Mouse (Mus musculus) kidney, adult 2 months (tissue): ENCODE measurements around the gene Apold1. TPM values are rescaled to one million over a fixed set of nuclear protein-coding genes. Genes with fewer than 3 reads are reported as not detected.

Experiments
- DNase-seq: peaks from one replicate; pipeline ENCODE4 v3.0.0; 2021
- H3K27ac ChIP-seq: fragments of 200-500 bp; 2 replicates; pipeline ENCODE4 v1.5.1; 2012; ENCODE audit warnings: low read depth, low read length, control low read depth, inconsistent platforms; ENCODE audit not compliant: insufficient read depth
- H3K27me3 ChIP-seq: fragments of 200-500 bp; replicated peaks from 2 replicates; pipeline ENCODE4 v1.6.1; 2012; ENCODE audit warnings: mild to moderate bottlenecking, moderate library complexity, low read length, inconsistent platforms; ENCODE audit not compliant: control insufficient read depth, insufficient read depth
- H3K36me3 ChIP-seq: fragments of 200-500 bp; 2 replicates; pipeline ENCODE4 v1.6.1; 2012; ENCODE audit warnings: mild to moderate bottlenecking, moderate library complexity, low read length, inconsistent platforms; ENCODE audit not compliant: control insufficient read depth, insufficient read depth
- H3K4me1 ChIP-seq: fragments of 200-500 bp; 2 replicates; pipeline ENCODE4 v1.6.1; 2011; ENCODE audit warnings: low read length; ENCODE audit not compliant: control insufficient read depth, insufficient read depth
- H3K4me3 ChIP-seq: fragments of 200-500 bp; 2 replicates; pipeline ENCODE4 v1.5.1; 2011; ENCODE audit warnings: mild to moderate bottlenecking, low read depth, low read length, control low read depth; ENCODE audit not compliant: insufficient read depth
- CTCF ChIP-seq: fragments of 200-500 bp; conservative IDR thresholded peaks from 2 replicates; pipeline ENCODE4 v1.5.1; 2011; ENCODE audit warnings: low read depth, mild to moderate bottlenecking, control low read depth, low read length, moderate library complexity, mixed read lengths; ENCODE audit not compliant: insufficient read depth, insufficient read length
- POLR2A ChIP-seq: fragments of 200-500 bp; IDR thresholded peaks from one replicate; pipeline ENCODE4 v1.6.1; 2011; ENCODE audit warnings: low read depth, low read length, control low read depth
- WGBS: fragments of 180-500 bp; shearing (Covaris S2); methylation state at CpG from one replicate; pipeline ENCODE4 v1.1.7; 2018; 5-methylcytosine and 5-hydroxymethylcytosine counted together
- polyA plus RNA-seq: library from polyadenylated mRNA; depleted of rRNA; stranded (reverse); fragments of >200 nt; gene quantifications from 2 replicates; pipeline ENCODE4 v1.2.3, GENCODE M21; 2012

Apold1 gene
- polyA plus RNA-seq, 1 experiment: 0.72 TPM

DNA sequence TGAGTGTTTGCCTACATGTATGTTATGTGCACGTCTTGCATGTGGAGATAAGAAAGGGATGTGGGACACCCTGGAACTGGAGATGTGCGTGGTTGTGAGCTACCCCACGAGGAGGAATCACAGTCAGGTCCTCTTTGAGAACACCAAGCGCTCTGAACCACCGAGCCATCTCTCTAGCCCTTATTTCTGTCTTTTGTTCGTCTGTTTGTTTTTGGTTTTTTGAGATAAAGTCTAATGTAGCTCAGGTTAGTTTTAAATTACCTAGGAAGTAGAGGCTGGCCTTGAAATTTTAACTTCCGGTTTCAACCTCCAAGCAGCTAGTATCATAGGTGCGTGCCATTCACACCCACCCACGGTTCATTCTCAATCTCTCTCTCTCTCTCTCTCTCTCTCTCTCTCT is 34.7 kb upstream of the Apold1 start:
- Histone ChIP-seq H3K4me3 (no peak overlapping the region), H3K4me1 (no peaks in the 10 kb centered on the region; the same call in 1 of the 2 replicates), H3K27ac (no peak overlapping the region), H3K27me3 (no peaks in the 10 kb centered on the region), H3K36me3 (no peaks in the 10 kb centered on the region)
- WGBS: 65% methylated on average over 9 of the region's 9 CpGs
- TF ChIP-seq POLR2A (no peak), CTCF (no peak)
- DNase-seq: no peak

DNA sequence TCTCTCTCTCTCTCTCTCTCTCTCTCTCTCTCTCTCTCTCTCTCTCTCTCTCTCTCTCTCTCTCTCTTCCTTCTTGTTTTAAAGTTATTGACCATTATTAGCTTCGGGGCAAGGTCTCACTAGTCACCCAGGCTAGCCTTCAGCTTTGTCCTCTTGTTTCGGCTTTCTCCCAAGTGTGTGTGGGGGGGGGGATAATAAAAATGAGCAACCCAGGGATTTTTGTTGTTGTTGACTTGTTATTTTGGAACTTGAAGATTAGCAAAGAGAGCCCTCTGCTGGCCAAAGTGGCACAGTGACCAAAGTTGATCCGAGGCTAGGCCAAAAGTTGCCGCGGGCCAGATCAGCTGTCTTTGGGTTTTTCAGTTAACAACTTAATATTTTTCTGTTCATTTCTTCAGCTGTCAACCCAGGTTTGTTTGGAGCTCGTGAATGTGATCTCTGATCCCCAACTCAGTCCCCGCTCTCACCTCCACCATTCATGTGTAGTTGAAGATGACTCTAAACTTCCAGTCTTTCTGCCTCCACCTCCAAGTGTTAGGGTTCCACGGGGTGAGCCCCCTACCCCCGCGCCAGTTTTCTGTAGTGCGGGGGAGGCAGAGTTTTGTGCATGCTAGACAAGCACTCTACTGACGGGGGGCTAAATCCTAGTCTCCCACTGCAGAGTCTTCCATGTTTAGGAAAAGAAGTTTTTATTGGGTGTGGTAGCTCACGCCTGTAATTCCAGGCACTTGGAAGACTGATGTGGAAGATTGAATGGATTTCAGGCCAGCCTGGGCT is 34.0 kb upstream of the Apold1 start:
- 36% methylated on average over 13 of the region's 13 CpGs for WGBS
- DNase-seq: peak; percentile 86
- H3K4me1 ChIP-seq: no peaks in the 10 kb centered on the region; the same call in 1 of the 2 replicates
- H3K27me3 ChIP-seq: no peaks in the 10 kb centered on the region
- H3K27ac ChIP-seq: no peak overlapping the region
- H3K4me3 ChIP-seq: peak overlapping the region; percentile 35; the same call in 1 of the 2 replicates
- no peaks in the 10 kb centered on the region for H3K36me3 ChIP-seq
- TF ChIP-seq POLR2A (no peak), CTCF (peak; percentile 73)

DNA sequence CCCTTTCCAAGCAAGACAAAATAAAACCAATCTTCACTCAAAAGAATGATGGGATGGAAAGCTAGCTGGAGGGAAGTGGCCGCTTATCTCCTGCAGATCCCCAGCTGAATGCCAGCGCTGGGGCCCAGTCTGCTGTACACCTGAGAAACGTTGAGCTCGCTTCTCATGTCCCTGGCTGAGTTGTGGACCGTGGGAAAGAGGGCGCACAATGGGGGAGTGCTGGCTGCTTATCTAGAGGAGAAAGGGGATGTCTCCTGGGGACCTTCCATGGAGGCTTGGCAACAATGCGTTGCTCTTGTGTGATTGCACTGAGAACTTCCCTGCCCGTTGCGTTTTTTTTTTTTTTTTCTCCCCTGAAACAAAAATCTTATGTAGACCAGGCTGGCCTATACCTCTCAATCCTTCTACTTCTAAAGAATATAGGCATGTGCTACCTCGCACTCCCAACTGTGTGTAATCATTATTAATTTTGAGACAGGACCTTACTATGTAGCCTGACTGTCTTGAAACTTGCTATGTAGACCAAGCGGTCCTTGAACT is 32.9 kb upstream of the Apold1 start:
- H3K4me3 ChIP-seq: no peak overlapping the region
- TF ChIP-seq CTCF (no peak), POLR2A (no peak)
- no peaks in the 10 kb centered on the region for H3K36me3 ChIP-seq
- no peaks in the 10 kb centered on the region for H3K27me3 ChIP-seq
- no peak for DNase-seq
- no peak overlapping the region for H3K27ac ChIP-seq
- no peaks in the 10 kb centered on the region; the same call in 1 of the 2 replicates for H3K4me1 ChIP-seq
- WGBS: 87% methylated on average over 11 of the region's 11 CpGs

DNA sequence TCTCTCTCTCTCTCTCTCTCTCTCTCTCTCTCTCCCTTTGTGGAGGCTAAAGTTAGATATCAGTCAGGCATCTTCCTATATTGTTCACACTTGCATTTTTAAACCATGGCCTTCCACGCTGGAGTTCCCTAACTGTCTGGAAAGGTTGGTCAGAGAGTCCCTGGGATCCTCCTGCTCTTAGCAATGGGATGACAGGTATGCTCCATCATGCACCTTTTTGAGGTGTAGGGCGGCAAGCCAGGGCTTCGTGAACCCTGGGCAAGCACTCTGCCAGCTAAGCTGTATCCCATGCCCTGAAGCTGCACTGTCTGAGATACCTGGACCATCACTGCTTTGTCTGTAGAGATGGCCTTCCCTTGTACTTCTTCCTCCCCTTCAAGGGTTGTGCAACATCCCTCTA is 32.3 kb upstream of the Apold1 start:
- TF ChIP-seq POLR2A: no peak
- no peak for TF ChIP-seq CTCF
- no peaks in the 10 kb centered on the region for H3K36me3 ChIP-seq
- DNase-seq: no peak
- no peak overlapping the region for H3K4me3 ChIP-seq
- WGBS: 95% methylated on average over 3 of the region's 3 CpGs
- no peak overlapping the region for H3K27ac ChIP-seq
- H3K4me1 ChIP-seq: no peaks in the 10 kb centered on the region; the same call in 1 of the 2 replicates
- H3K27me3 ChIP-seq: no peaks in the 10 kb centered on the region

DNA sequence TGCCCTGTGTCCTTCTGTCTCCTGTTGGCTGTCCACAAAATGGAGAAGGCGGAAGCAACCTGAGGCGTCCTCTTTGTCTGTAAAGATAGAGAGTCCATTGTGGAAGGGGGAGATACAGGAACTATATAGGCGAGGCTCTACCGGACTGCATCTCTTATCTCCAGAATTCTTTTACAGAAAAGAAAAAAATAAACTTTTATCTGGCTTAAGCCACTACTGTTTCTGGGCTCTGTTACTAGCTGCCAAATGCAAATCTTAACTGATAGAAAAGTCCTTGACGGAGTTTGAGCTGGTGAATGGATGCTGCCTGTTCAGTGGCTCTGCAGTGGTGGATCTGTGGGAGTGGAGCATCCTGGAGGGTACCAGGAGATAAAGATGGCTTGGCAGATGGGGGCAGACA is 30.2 kb upstream of the Apold1 start:
- no peaks in the 10 kb centered on the region for H3K36me3 ChIP-seq
- TF ChIP-seq POLR2A: no peak
- no peak for TF ChIP-seq CTCF

DNA sequence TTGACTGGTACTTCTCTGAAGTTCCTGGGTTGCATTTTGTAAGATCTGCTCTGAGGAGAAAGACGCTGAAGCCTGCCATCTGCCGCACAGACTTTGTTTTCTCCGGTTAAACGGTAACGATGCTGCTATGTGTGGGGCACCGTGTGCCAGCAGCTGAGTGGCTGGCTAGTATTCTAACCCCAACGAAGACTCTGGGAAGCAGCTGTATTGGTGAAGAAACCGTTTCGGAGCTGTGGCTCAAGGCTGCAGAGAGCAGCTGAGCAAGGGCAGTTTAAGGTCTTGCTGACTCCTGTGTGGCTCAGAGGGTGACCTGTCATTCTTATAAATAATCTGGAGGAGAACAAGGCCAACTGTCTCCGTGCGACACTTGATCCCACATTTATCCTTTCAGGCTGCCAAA is 27.5 kb upstream of the Apold1 start:
- WGBS: 28% methylated on average over 11 of the region's 11 CpGs
- Histone ChIP-seq H3K4me1 (0 out of 2 replicates have a peak, but pooled peaks cover 3% of the 10 kb centered on the region), H3K36me3 (no peaks in the 10 kb centered on the region), H3K27ac (no peak overlapping the region), H3K27me3 (no peaks in the 10 kb centered on the region), H3K4me3 (no peak overlapping the region)
- TF ChIP-seq CTCF: no peak
- no peak for TF ChIP-seq POLR2A
- peak; percentile 87 for DNase-seq

More for the DNA sequence above, 30.2 kb upstream of the Apold1 start:
- H3K27ac ChIP-seq: no peak overlapping the region
- H3K4me1 ChIP-seq: peaks cover 3% of the 10 kb centered on the region; the same call in 1 of the 2 replicates
- no peaks in the 10 kb centered on the region for H3K27me3 ChIP-seq
- H3K4me3 ChIP-seq: no peak overlapping the region
- no peak for DNase-seq
- WGBS: 92% methylated on average over 5 of the region's 5 CpGs

DNA sequence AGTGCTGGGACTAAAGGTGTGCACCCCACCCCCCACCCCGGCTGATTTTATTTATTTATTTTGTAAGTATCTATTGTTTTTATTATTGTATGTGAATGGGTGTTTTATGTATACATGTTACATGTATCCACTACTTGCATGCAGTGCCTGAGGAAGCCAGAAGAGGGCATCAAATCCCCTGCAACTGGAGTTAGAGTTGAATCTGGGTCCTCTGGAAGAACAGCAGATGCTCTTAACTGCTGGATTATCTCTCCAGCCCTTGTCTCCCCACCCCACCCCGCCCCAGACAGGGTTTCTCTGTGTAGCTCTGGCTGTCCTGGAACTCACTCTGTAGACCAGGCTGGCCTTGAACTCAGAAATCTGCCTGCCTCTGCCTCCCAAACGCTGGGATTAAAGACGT is 25.1 kb upstream of the Apold1 start:
- DNase-seq: peak; percentile 21
- no peaks in the 10 kb centered on the region for H3K36me3 ChIP-seq
- H3K4me1 ChIP-seq: 0 out of 2 replicates have a peak, but pooled peaks cover 3% of the 10 kb centered on the region
- H3K27me3 ChIP-seq: no peaks in the 10 kb centered on the region
- TF ChIP-seq POLR2A (no peak), CTCF (peak; percentile 32)
- H3K4me3 ChIP-seq: no peak overlapping the region
- H3K27ac ChIP-seq: no peak overlapping the region
- 91% methylated on average over 4 of the region's 4 CpGs for WGBS
